Mouse (Mus musculus): ENCODE data around the gene Atad1.

- no peak for TF ChIP-seq CTCF (IDR thresholded peaks at IDR 0.05)
- TF ChIP-seq POLR2A (IDR thresholded peaks at IDR 0.05; ENCODE audit: insufficient read depth, low read depth, low read length): peak; percentile 96
These were observed 27.6 kb downstream of the Atad1 start for GRCm38 (mm10) chr19:32711761-32712541.
